Mouse (Mus musculus) stomach, embryonic 15.5 days (tissue): ENCODE measurements around the gene Lrch1. TPM values are rescaled to one million over a fixed set of nuclear protein-coding genes. Genes with fewer than 3 reads are reported as not detected.

Source experiments
- polyA plus RNA-seq: library from polyadenylated mRNA; unstranded; fragments of >200 nt; fragmentation: Nextera tagmentation; extraction: Ambion mirVana; gene quantifications from 2 replicates; pipeline ENCODE4 v1.2.1, GENCODE M21; 2015

Gene Lrch1
- polyA plus RNA-seq, 1 experiment from 2014 or later = 12.4 TPM

Other genes starting within 250 kb of the Lrch1 start
- 320 and 334 TPM in 2 replicates for gene Esd, start 215.6 kb downstream of the Lrch1 start, polyA plus RNA-seq
- gene Rubcnl, start 68.2 kb upstream of the Lrch1 start, polyA plus RNA-seq = 0.54 and 0.86 TPM in 2 replicates
- gene Lrrc63, start 183.0 kb upstream of the Lrch1 start, polyA plus RNA-seq = 0.05 TPM in 1 of 2 replicates, not detected in the other
- 49.1 and 58.0 TPM in 2 replicates for gene Lcp1, start 183.2 kb upstream of the Lrch1 start, polyA plus RNA-seq